Mouse (Mus musculus) stomach, postnatal 0 days (tissue): ENCODE measurements around the gene Afmid.

Experiments used
- CTCF ChIP-seq: IDR thresholded peaks from 2 replicates; pipeline ENCODE4 v1.5.1; 2016; ENCODE audit warnings: antibody characterized with exemption, low read depth, mild to moderate bottlenecking, moderate library complexity
- EP300 ChIP-seq: optimal IDR thresholded peaks from 2 replicates; pipeline ENCODE3; 2016; ENCODE audit warnings: antibody characterized with exemption

DNA sequence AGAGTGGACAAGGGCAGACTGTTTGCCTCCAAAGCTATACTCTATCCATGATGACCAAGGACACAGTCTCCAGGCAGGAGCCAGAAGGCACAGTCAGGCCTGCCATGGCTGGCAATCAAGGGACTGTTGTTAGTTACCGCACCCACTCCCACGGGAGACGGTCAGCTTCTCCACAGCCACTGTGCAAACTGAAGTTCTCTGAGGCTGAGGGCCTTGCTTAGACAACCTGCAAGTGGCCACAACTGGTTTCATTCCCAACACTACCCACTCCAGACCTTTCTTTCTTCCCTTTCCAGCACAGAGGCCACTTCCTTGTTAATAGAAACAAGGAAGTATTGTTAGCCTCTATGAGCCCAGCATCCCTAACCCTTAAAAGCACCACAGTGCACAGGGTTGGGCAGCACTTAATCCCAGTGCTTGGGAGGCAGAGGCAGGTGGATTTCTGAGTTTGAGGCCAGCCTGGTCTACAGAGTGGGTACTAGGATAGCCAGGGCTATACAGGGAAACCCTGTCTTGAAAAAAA is 22.5 kb upstream of the Afmid start:
- TF ChIP-seq CTCF (no peak), EP300 (no peak)
